Mouse (Mus musculus): ENCODE results near the gene Olfr1371. TPM values are rescaled to one million over a fixed set of nuclear protein-coding genes. Genes with fewer than 3 reads are reported as not detected.

The Olfr1371 gene
- not detected in 2 replicates for polyA plus RNA-seq (2014; fragmentation: Nextera tagmentation; extraction: Ambion mirVana)

DNA sequence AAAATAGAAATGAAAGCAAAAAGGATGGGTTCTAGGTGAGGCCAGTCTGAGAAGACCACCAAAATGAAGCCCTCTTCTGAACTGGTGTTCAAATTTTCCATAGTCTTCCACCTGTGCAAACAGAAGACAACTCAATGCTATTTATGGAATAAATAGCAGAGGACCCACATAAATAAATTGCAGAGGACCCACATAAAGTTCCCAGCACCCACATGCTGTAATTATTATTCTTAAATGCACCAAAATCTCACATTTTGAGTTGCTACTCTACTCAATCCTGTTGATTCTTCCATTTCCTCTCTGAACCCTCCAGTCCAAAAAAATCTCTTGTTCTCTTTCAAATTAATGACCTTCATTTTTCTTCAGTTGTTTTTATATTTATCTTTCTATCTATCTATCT is at the start of gene Olfr1371:
Gene Olfr1371, minus strand, starts transcription at position 101 of the 400 bp plus-strand sequence.
- Histone ChIP-seq H3K9ac (ENCODE audit: low read length) (no peak within 1 kb of the TSS), H3K4me1 (ENCODE audit: control insufficient read depth, insufficient read depth, low read length) (no peaks in the 10 kb centered on the region), H3K27me3 (replicated peaks; ENCODE audit: control insufficient read depth, insufficient read depth, low read length) (no peaks in the 10 kb centered on the region), H3K4me3 (ENCODE audit: low read depth, low read length) (no peak within 1 kb of the TSS), H3K27ac (ENCODE audit: low read depth, low read length) (no peak within 1 kb of the TSS), H3K9me3 (replicated peaks; ENCODE audit: control insufficient read depth, low read length) (no peaks in the 10 kb centered on the region), H3K36me3 (ENCODE audit: control insufficient read depth, insufficient read depth, low read length) (no peaks in the 10 kb centered on the region), H3K4me2 (ENCODE audit: low read length) (no peak within 1 kb of the TSS)
- DNase-seq (ENCODE audit: low spot score) (no peak), ATAC-seq (no peak)

DNA sequence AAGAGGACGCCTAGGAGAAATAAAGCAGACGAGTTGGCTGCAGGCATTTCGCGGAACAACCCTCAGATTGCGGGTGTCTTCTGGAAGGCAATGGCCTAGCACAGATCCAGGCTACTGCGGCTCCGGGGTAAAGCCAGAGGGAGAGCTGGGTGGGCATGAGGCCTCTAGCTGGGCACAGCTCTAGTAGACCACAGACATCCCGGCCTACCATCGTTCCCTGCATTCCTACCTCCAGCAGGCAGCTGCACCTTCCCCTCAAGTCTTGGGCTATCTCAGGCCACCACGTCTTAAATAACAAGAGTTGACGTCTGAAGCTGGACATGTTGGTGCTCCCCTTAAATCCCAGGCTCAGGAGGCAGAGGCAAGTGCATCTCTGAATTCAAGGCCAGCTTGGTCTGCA is 48.6 kb upstream of the Olfr1371 start:
- no peaks in the 10 kb centered on the region for H3K36me3 ChIP-seq (ENCODE audit: control insufficient read depth, insufficient read depth, low read length)
- no peak overlapping the region for H3K4me3 ChIP-seq (ENCODE audit: low read depth, low read length)
- no peak for DNase-seq (ENCODE audit: low spot score)
- WGBS, result 91% methylated on average over 11 of the region's 11 CpGs
- H3K27me3 ChIP-seq (replicated peaks; ENCODE audit: control insufficient read depth, insufficient read depth, low read length), result no peaks in the 10 kb centered on the region
- H3K4me2 ChIP-seq (ENCODE audit: low read length), result no peak overlapping the region
- ATAC-seq, result no peak
- no peak overlapping the region for H3K9ac ChIP-seq (ENCODE audit: low read length)
- no peak overlapping the region for H3K27ac ChIP-seq (ENCODE audit: low read depth, low read length)
- no peaks in the 10 kb centered on the region for H3K9me3 ChIP-seq (replicated peaks; ENCODE audit: control insufficient read depth, low read length)
- H3K4me1 ChIP-seq (ENCODE audit: control insufficient read depth, insufficient read depth, low read length), result no peaks in the 10 kb centered on the region

DNA sequence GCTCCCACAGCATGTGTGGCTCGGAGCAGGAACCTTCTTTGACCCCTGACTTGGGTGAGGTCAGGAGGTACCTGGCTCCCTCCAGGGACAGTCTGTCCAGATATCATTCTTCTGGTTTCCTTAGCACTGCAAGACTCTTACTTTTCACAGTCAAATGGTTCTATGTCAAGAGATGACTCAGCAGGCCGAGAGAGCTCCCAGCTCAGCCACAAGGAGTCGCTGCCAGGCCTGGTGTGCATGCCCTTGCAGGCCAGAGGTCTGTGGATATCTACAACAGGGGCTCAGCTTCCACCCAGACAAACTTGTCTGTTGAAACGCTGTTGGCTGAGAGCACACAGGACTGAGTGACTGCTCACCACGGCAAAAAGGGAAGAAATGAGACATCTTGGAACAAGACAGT is 48.1 kb upstream of the Olfr1371 start:
- Histone ChIP-seq H3K27ac (ENCODE audit: low read depth, low read length) (no peak overlapping the region), H3K4me2 (ENCODE audit: low read length) (no peak overlapping the region), H3K9ac (ENCODE audit: low read length) (no peak overlapping the region), H3K4me1 (ENCODE audit: control insufficient read depth, insufficient read depth, low read length) (no peaks in the 10 kb centered on the region), H3K27me3 (replicated peaks; ENCODE audit: control insufficient read depth, insufficient read depth, low read length) (no peaks in the 10 kb centered on the region), H3K36me3 (ENCODE audit: control insufficient read depth, insufficient read depth, low read length) (no peaks in the 10 kb centered on the region), H3K9me3 (replicated peaks; ENCODE audit: control insufficient read depth, low read length) (no peaks in the 10 kb centered on the region), H3K4me3 (ENCODE audit: low read depth, low read length) (no peak overlapping the region)
- DNase-seq (ENCODE audit: low spot score), result no peak
- WGBS, result 58% methylated on average over 5 of the region's 5 CpGs
- no peak for ATAC-seq

- H3K4me3 ChIP-seq (ENCODE audit: low read depth, low read length), result no peak overlapping the region
- 58% methylated on average over 4 of the region's 4 CpGs for WGBS
- ATAC-seq (no peak), DNase-seq (ENCODE audit: low spot score) (no peak)
- H3K4me2 ChIP-seq (ENCODE audit: low read length), result no peak overlapping the region
- no peaks in the 10 kb centered on the region for H3K27me3 ChIP-seq (replicated peaks; ENCODE audit: control insufficient read depth, insufficient read depth, low read length)
- H3K36me3 ChIP-seq (ENCODE audit: control insufficient read depth, insufficient read depth, low read length), result no peaks in the 10 kb centered on the region
- no peak overlapping the region for H3K9ac ChIP-seq (ENCODE audit: low read length)
- no peaks in the 10 kb centered on the region for H3K4me1 ChIP-seq (ENCODE audit: control insufficient read depth, insufficient read depth, low read length)
- H3K27ac ChIP-seq (ENCODE audit: low read depth, low read length), result no peak overlapping the region
- no peaks in the 10 kb centered on the region for H3K9me3 ChIP-seq (replicated peaks; ENCODE audit: control insufficient read depth, low read length)
These were observed 47.1 kb upstream of the Olfr1371 start for GRCm38 (mm10) chr11:52260878-52261277.

DNA sequence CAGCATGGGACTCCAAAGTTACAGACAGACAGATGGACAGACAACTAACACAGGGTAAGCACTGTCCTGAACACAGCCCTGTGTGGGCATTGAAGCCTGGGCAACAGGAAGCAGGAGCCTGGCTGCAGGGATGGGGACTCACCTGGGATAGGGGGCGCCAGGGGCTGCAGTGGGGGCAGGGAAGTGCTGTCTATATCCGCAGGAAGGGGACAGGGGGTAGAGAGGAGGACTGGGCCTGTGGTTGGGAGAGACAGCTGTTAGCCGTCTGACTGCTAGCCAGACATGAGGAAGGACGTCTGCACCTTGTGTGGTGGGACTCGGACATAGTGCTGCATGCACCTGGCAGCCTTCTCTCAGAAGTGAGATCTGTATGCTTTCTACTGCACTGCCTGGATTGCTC is 44.9 kb upstream of the Olfr1371 start:
- Histone ChIP-seq H3K9ac (ENCODE audit: low read length) (no peak overlapping the region), H3K4me2 (ENCODE audit: low read length) (no peak overlapping the region), H3K9me3 (replicated peaks; ENCODE audit: control insufficient read depth, low read length) (no peaks in the 10 kb centered on the region), H3K4me3 (ENCODE audit: low read depth, low read length) (no peak overlapping the region), H3K27ac (ENCODE audit: low read depth, low read length) (no peak overlapping the region), H3K4me1 (ENCODE audit: control insufficient read depth, insufficient read depth, low read length) (no peaks in the 10 kb centered on the region), H3K27me3 (replicated peaks; ENCODE audit: control insufficient read depth, insufficient read depth, low read length) (no peaks in the 10 kb centered on the region), H3K36me3 (ENCODE audit: control insufficient read depth, insufficient read depth, low read length) (no peaks in the 10 kb centered on the region)
- ATAC-seq (no peak), DNase-seq (ENCODE audit: low spot score) (no peak)
- WGBS, result 60% methylated on average over 5 of the region's 5 CpGs

DNA sequence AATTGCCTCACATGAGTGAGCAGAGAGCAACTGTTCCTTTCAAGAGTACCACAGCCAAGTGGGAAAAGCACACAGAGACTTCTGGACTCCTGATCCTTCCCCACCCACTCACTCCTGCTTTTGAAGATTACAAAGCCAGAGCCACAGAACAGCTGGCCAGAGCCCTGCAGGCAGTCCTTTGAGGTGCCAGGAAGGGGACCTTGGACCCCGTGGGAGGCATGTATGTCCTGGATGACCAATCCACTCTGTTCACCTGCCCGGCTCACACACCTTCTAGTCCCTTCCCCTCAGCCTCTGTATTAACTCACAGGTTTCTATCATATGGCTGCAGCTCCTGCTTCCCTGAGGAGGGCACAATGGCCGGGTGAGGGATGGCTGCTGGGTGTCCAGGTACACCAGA is 43.6 kb upstream of the Olfr1371 start:
- no peak for DNase-seq (ENCODE audit: low spot score)
- WGBS, result 95% methylated on average over 3 of the region's 3 CpGs
- no peak overlapping the region for H3K9ac ChIP-seq (ENCODE audit: low read length)
- no peak for ATAC-seq
- H3K4me2 ChIP-seq (ENCODE audit: low read length), result no peak overlapping the region
- H3K4me3 ChIP-seq (ENCODE audit: low read depth, low read length), result no peak overlapping the region
- H3K27ac ChIP-seq (ENCODE audit: low read depth, low read length), result no peak overlapping the region
- H3K27me3 ChIP-seq (replicated peaks; ENCODE audit: control insufficient read depth, insufficient read depth, low read length), result no peaks in the 10 kb centered on the region
- no peaks in the 10 kb centered on the region for H3K4me1 ChIP-seq (ENCODE audit: control insufficient read depth, insufficient read depth, low read length)
- H3K36me3 ChIP-seq (ENCODE audit: control insufficient read depth, insufficient read depth, low read length), result no peaks in the 10 kb centered on the region
- H3K9me3 ChIP-seq (replicated peaks; ENCODE audit: control insufficient read depth, low read length), result no peaks in the 10 kb centered on the region

DNA sequence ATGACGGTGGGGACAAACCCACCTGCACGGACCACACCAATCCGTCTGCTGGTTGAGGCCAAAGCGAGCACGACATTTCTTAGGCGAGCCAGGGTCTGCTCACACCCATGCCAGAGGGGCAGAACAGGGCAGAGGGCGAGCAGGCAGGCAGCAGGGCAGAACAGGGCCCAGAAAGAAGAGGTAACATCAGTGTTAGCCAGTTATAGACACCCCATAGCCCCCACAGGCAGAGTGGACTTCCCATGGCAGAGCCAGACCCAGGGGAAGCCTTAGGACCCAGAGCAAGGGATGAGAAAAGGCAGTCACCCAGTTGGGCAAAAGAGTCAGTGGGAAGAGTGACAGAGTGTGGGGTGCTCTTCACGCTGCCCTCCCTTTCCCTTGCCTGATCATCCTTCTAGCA is 41.3 kb upstream of the Olfr1371 start:
- Histone ChIP-seq H3K9ac (ENCODE audit: low read length) (no peak overlapping the region), H3K9me3 (replicated peaks; ENCODE audit: control insufficient read depth, low read length) (no peaks in the 10 kb centered on the region), H3K27ac (ENCODE audit: low read depth, low read length) (no peak overlapping the region), H3K27me3 (replicated peaks; ENCODE audit: control insufficient read depth, insufficient read depth, low read length) (no peaks in the 10 kb centered on the region), H3K4me3 (ENCODE audit: low read depth, low read length) (no peak overlapping the region), H3K4me2 (ENCODE audit: low read length) (no peak overlapping the region), H3K4me1 (ENCODE audit: control insufficient read depth, insufficient read depth, low read length) (no peaks in the 10 kb centered on the region), H3K36me3 (ENCODE audit: control insufficient read depth, insufficient read depth, low read length) (peaks cover 6% of the 10 kb centered on the region; the same call in 1 of the 2 replicates)
- ATAC-seq, result no peak
- 85% methylated on average over 8 of the region's 8 CpGs for WGBS
- DNase-seq (ENCODE audit: low spot score), result no peak

DNA sequence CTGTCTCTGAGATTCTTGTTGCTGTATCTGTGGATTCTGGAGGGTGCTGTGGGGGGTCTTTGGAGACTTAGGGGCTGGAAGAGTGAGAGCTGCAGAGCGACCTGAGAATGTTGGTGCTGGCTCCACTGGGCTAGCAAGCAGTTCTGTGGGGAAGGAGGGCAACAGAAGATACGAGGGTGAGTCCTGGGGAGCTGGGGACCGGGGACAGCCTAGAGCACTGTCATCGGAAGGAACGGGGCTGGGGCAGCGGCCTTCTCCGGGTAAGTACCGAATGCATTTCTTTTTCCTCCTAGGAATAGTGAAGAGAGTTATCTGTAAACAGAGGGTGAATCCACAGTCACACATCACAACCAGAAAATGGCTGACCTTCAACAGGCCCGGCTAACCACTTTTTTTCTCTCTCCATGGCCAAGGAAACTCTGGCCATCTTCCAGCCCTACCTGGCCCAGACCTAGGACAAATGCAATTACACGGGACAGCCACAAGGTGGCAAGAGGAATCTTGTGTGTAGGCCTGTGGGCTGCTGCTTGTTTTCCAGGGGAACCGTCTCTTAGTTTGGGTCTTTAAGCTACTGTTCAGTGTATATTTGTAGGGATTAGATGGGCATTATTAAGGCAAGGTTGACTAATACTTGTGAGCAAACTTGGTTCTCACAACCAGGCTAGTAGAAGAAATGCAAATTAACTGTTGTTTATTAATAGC is 40.0 kb upstream of the Olfr1371 start:
- no peaks in the 10 kb centered on the region for H3K27me3 ChIP-seq (replicated peaks; ENCODE audit: control insufficient read depth, insufficient read depth, low read length)
- DNase-seq (ENCODE audit: low spot score) (peak; percentile 85), ATAC-seq (peak; percentile 67)
- no peaks in the 10 kb centered on the region for H3K9me3 ChIP-seq (replicated peaks; ENCODE audit: control insufficient read depth, low read length)
- no peak overlapping the region for H3K4me2 ChIP-seq (ENCODE audit: low read length)
- H3K27ac ChIP-seq (ENCODE audit: low read depth, low read length), result no peak overlapping the region
- peaks cover 12% of the 10 kb centered on the region for H3K36me3 ChIP-seq (ENCODE audit: control insufficient read depth, insufficient read depth, low read length)
- no peaks in the 10 kb centered on the region for H3K4me1 ChIP-seq (ENCODE audit: control insufficient read depth, insufficient read depth, low read length)
- 65% methylated on average over 11 of the region's 11 CpGs for WGBS
- no peak overlapping the region for H3K4me3 ChIP-seq (ENCODE audit: low read depth, low read length)
- no peak overlapping the region for H3K9ac ChIP-seq (ENCODE audit: low read length)

GRCm38 (mm10) chr11:52252692-52253091 is 38.9 kb upstream of the Olfr1371 start:
- H3K27me3 ChIP-seq (replicated peaks; ENCODE audit: control insufficient read depth, insufficient read depth, low read length), result no peaks in the 10 kb centered on the region
- DNase-seq (ENCODE audit: low spot score) (no peak), ATAC-seq (no peak)
- peaks cover 18% of the 10 kb centered on the region for H3K36me3 ChIP-seq (ENCODE audit: control insufficient read depth, insufficient read depth, low read length)
- H3K4me2 ChIP-seq (ENCODE audit: low read length), result no peak overlapping the region
- H3K4me1 ChIP-seq (ENCODE audit: control insufficient read depth, insufficient read depth, low read length), result no peaks in the 10 kb centered on the region
- H3K4me3 ChIP-seq (ENCODE audit: low read depth, low read length), result no peak overlapping the region
- no peaks in the 10 kb centered on the region for H3K9me3 ChIP-seq (replicated peaks; ENCODE audit: control insufficient read depth, low read length)
- no peak overlapping the region for H3K9ac ChIP-seq (ENCODE audit: low read length)
- no peak overlapping the region for H3K27ac ChIP-seq (ENCODE audit: low read depth, low read length)
- 85% methylated on average over 1 of the region's 1 CpGs for WGBS
